Mouse (Mus musculus) testis, adult 2 months (tissue): ENCODE results near the gene Psmb9.
"Not testable (repeated sequence)": the region's sequence is repeated elsewhere in the genome, so short reads cannot be mapped to it uniquely, and the experiment has no call there.

Experiments
- CTCF ChIP-seq: fragments of 200-500 bp; IDR thresholded peaks from 2 replicates; pipeline ENCODE4 v1.5.1; 2012; ENCODE audit warnings: low read depth, mild to moderate bottlenecking, inconsistent platforms, low read length, moderate library complexity; ENCODE audit not compliant: control insufficient read depth, insufficient read depth, insufficient replicate concordance
- POLR2A ChIP-seq: fragments of 200-500 bp; IDR thresholded peaks from 2 replicates; pipeline ENCODE4 v1.6.1; 2012; ENCODE audit warnings: low read depth, mild to moderate bottlenecking, inconsistent platforms, low read length, moderate library complexity; ENCODE audit not compliant: control insufficient read depth

DNA sequence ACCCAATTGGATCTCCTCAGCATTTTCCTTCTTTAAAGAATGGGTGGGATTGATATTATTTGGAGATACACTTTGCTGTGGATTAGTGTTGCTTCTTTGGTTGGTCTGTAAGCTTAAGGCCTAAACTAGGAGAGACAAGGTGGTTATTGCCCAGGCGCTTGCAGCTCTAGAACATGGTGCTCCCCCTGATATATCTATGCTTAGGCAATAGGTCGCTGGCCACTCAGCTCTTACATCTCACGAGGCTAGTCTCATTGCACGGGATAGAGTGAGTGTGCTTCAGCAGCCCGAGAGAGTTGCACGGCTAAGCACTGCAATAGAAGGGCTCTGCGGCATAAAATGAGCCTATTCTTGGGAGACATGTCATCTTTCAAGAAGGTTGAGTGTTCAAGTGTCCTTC, 44.5 kb upstream of the Psmb9 start:
- not testable (repeated sequence) for TF ChIP-seq POLR2A, CTCF
